Mouse (Mus musculus) c-Kit-negative CD71-positive TER-119-positive erythroid progenitor cells, embryonic 14.5 days (primary cell): Measurements from ENCODE around the gene Cavin4.
"Not testable (repeated sequence)": the region's sequence is repeated elsewhere in the genome, so short reads cannot be mapped to it uniquely, and the experiment has no call there.

ENCODE experiments used
- DNase-seq: peaks from one replicate; pipeline ENCODE4 v3.0.0-alpha.2; 2013; ENCODE audit warnings: low read depth, low spot score

Cavin4 gene

GRCm38 (mm10) chr4:48672915-48673314 is 9.6 kb downstream of the Cavin4 start:
- DNase-seq: no peak

- no peak for DNase-seq
These were observed 11.1 kb downstream of the Cavin4 start for GRCm38 (mm10) chr4:48674412-48674811.

GRCm38 (mm10) chr4:48676570-48677185 is 13.4 kb downstream of the Cavin4 start:
- no peak for DNase-seq

- no peak for DNase-seq
These were observed 14.0 kb downstream of the Cavin4 start for GRCm38 (mm10) chr4:48677276-48677675.

- DNase-seq: no peak
These were observed 14.5 kb downstream of the Cavin4 start for GRCm38 (mm10) chr4:48677812-48678211.

GRCm38 (mm10) chr4:48678793-48679192 is 15.5 kb downstream of the Cavin4 start:
- no peak for DNase-seq

- DNase-seq: not testable (repeated sequence)
These were observed 16.4 kb downstream of the Cavin4 start for GRCm38 (mm10) chr4:48679728-48680127.

GRCm38 (mm10) chr4:48680214-48680613 is 16.9 kb downstream of the Cavin4 start:
- DNase-seq: no peak

GRCm38 (mm10) chr4:48680648-48681343 is 17.5 kb downstream of the Cavin4 start:
- no peak for DNase-seq

GRCm38 (mm10) chr4:48683126-48683525 is 19.8 kb downstream of the Cavin4 start:
- DNase-seq: no peak

GRCm38 (mm10) chr4:48683633-48684209 is 20.4 kb downstream of the Cavin4 start:
- not testable (repeated sequence) for DNase-seq

- DNase-seq: no peak
These were observed 21.4 kb downstream of the Cavin4 start for GRCm38 (mm10) chr4:48684593-48685187.

- no peak for DNase-seq
These were observed 24.8 kb downstream of the Cavin4 start for GRCm38 (mm10) chr4:48688148-48688547.

- DNase-seq: no peak
These were observed 27.3 kb downstream of the Cavin4 start for GRCm38 (mm10) chr4:48690640-48691039.

GRCm38 (mm10) chr4:48691793-48692437 is 28.6 kb downstream of the Cavin4 start:
- no peak for DNase-seq

GRCm38 (mm10) chr4:48692736-48693292 is 29.5 kb downstream of the Cavin4 start:
- DNase-seq: no peak

GRCm38 (mm10) chr4:48696706-48697105 is 33.4 kb downstream of the Cavin4 start:
- DNase-seq: no peak

- no peak for DNase-seq
These were observed 34.0 kb downstream of the Cavin4 start for GRCm38 (mm10) chr4:48697302-48697701.

- no peak for DNase-seq
These were observed 52.7 kb downstream of the Cavin4 start for GRCm38 (mm10) chr4:48715865-48716650.

GRCm38 (mm10) chr4:48716817-48717216 is 53.5 kb downstream of the Cavin4 start:
- no peak for DNase-seq
